Mouse (Mus musculus) lung, postnatal 0 days (tissue): ENCODE results near the gene Serinc5.

Experiments used
- CTCF ChIP-seq: IDR thresholded peaks from 2 replicates; pipeline ENCODE4 v1.5.1; 2016; ENCODE audit warnings: antibody characterized with exemption, mild to moderate bottlenecking
- EP300 ChIP-seq: IDR thresholded peaks from 2 replicates; pipeline ENCODE4 v1.6.1; 2016; ENCODE audit warnings: antibody characterized with exemption, mild to moderate bottlenecking, control low read depth

GRCm38 (mm10) chr13:92644753-92645152, 33.9 kb downstream of the Serinc5 start:
- TF ChIP-seq CTCF (no peak), EP300 (no peak)
